Mouse (Mus musculus): ENCODE measurements around the gene Ccdc61. TPM values are rescaled to one million over a fixed set of nuclear protein-coding genes. Genes with fewer than 3 reads are reported as not detected.

Gene Ccdc61
- polyA plus RNA-seq, 1 experiment from 2014 or later: 29.4 TPM

- Histone ChIP-seq H3K27ac (no peak overlapping the region), H3K9me3 (no peaks in the 10 kb centered on the region; the same call in 1 of the 2 replicates), H3K4me3 (no peak overlapping the region), H3K4me1 (peaks cover 22% of the 10 kb centered on the region), H3K36me3 (peaks cover 38% of the 10 kb centered on the region), H3K27me3 (ENCODE audit: insufficient read depth, poor library complexity, severe bottlenecking) (peaks cover 29% of the 10 kb centered on the region)
- no peak for DNase-seq (ENCODE audit: low spot score)
- WGBS: 51% methylated on average over 5 of the region's 5 CpGs
Observed at GRCm38 (mm10) chr7:18896536-18896935, 13.7 kb downstream of the Ccdc61 start.

- no peaks in the 10 kb centered on the region for H3K9me3 ChIP-seq
- peaks cover 29% of the 10 kb centered on the region for H3K27me3 ChIP-seq (ENCODE audit: insufficient read depth, poor library complexity, severe bottlenecking)
- WGBS: under 1% methylated on average over 41 of the region's 41 CpGs
- H3K27ac ChIP-seq: peak overlapping the region; percentile 56; the same call in 1 of the 2 replicates
- H3K4me3 ChIP-seq: peak overlapping the region; percentile 58
- DNase-seq (ENCODE audit: low spot score): peak; percentile 88
- H3K4me1 ChIP-seq: peaks cover 22% of the 10 kb centered on the region
- peaks cover 13% of the 10 kb centered on the region; the same call in 1 of the 2 replicates for H3K36me3 ChIP-seq
Observed at GRCm38 (mm10) chr7:18893651-18894430, 16.4 kb downstream of the Ccdc61 start.

DNA sequence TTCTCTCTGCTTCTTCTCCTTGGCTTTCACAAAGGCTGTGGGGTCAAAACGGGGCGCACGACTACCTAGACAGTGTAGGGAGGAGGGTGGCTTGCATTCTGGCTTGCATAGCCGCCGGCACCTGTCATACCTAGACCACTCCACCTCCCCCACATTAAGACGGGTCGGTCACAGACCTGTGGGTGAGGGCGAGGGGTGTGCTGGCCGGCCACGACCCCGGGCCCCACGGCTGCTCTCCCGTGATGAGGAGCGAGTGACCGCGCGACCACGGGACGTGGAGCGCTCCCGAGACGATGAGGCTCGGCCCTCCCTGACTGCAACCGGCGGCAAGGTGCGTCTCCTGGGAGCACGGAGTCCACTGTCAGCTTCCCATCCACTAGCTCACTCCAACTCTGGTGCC lies 17.2 kb downstream of the Ccdc61 start:
- WGBS: 24% methylated on average over 27 of the region's 27 CpGs
- Histone ChIP-seq H3K27ac (no peak overlapping the region), H3K4me3 (peak overlapping the region; percentile 58; the same call in 1 of the 2 replicates), H3K36me3 (peaks cover 11% of the 10 kb centered on the region; the same call in 1 of the 2 replicates), H3K27me3 (ENCODE audit: insufficient read depth, poor library complexity, severe bottlenecking) (peaks cover 29% of the 10 kb centered on the region), H3K9me3 (no peaks in the 10 kb centered on the region), H3K4me1 (peaks cover 22% of the 10 kb centered on the region)
- DNase-seq (ENCODE audit: low spot score): no peak

GRCm38 (mm10) chr7:18891872-18892599 lies 18.2 kb downstream of the Ccdc61 start:
- no peak overlapping the region for H3K27ac ChIP-seq
- WGBS: 20% methylated on average over 33 of the region's 33 CpGs
- DNase-seq (ENCODE audit: low spot score): peak; percentile 91
- peaks cover 29% of the 10 kb centered on the region for H3K27me3 ChIP-seq (ENCODE audit: insufficient read depth, poor library complexity, severe bottlenecking)
- no peaks in the 10 kb centered on the region for H3K9me3 ChIP-seq
- H3K4me3 ChIP-seq: peak overlapping the region; percentile 57
- H3K36me3 ChIP-seq: 0 out of 2 replicates have a peak, but pooled peaks cover 4% of the 10 kb centered on the region
- peaks cover 22% of the 10 kb centered on the region for H3K4me1 ChIP-seq

- H3K36me3 ChIP-seq: 0 out of 2 replicates have a peak, but pooled peaks cover 4% of the 10 kb centered on the region
- 92% methylated on average over 8 of the region's 8 CpGs for WGBS
- H3K27me3 ChIP-seq (ENCODE audit: insufficient read depth, poor library complexity, severe bottlenecking): peaks cover 29% of the 10 kb centered on the region
- no peak overlapping the region for H3K27ac ChIP-seq
- DNase-seq (ENCODE audit: low spot score): no peak
- H3K9me3 ChIP-seq: no peaks in the 10 kb centered on the region
- peaks cover 22% of the 10 kb centered on the region for H3K4me1 ChIP-seq
- H3K4me3 ChIP-seq: no peak overlapping the region
Observed at GRCm38 (mm10) chr7:18890848-18891247, 19.4 kb downstream of the Ccdc61 start.

DNA sequence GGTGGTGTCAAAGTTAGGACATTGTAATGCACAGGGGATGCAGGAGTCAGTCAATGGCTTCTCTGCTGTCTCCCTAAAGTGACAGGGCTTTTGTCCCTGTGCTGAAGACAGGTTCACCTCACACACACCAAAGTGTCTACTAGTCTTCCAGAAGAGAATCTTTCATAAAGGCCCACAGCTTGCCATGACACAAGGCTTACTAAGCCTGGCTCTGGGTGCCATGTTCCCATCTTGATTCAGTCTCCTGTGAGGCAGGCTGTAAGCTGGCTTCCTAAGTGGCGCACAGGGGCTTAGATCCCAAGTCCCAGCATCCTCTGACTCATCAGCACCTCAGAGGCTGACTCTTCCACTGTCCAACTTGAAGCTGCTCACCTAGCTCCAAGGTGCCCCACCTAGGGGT lies 23.3 kb downstream of the Ccdc61 start:
- no peaks in the 10 kb centered on the region for H3K27me3 ChIP-seq (ENCODE audit: insufficient read depth, poor library complexity, severe bottlenecking)
- 90% methylated on average over 1 of the region's 1 CpGs for WGBS
- H3K4me1 ChIP-seq: no peaks in the 10 kb centered on the region
- H3K27ac ChIP-seq: no peak overlapping the region
- DNase-seq (ENCODE audit: low spot score): no peak
- no peaks in the 10 kb centered on the region for H3K9me3 ChIP-seq
- H3K4me3 ChIP-seq: no peak overlapping the region
- H3K36me3 ChIP-seq: no peaks in the 10 kb centered on the region

- Histone ChIP-seq H3K4me3 (no peak overlapping the region), H3K27ac (no peak overlapping the region), H3K9me3 (no peaks in the 10 kb centered on the region), H3K36me3 (no peaks in the 10 kb centered on the region), H3K27me3 (ENCODE audit: insufficient read depth, poor library complexity, severe bottlenecking) (no peaks in the 10 kb centered on the region), H3K4me1 (no peaks in the 10 kb centered on the region)
- no peak for DNase-seq (ENCODE audit: low spot score)
- 54% methylated on average over 13 of the region's 13 CpGs for WGBS
Observed at GRCm38 (mm10) chr7:18884745-18885422, 25.3 kb downstream of the Ccdc61 start.

- H3K4me1 ChIP-seq: no peaks in the 10 kb centered on the region
- 44% methylated on average over 9 of the region's 9 CpGs for WGBS
- no peak for DNase-seq (ENCODE audit: low spot score)
- no peak overlapping the region for H3K27ac ChIP-seq
- H3K36me3 ChIP-seq: no peaks in the 10 kb centered on the region
- no peaks in the 10 kb centered on the region for H3K9me3 ChIP-seq
- no peaks in the 10 kb centered on the region for H3K27me3 ChIP-seq (ENCODE audit: insufficient read depth, poor library complexity, severe bottlenecking)
- H3K4me3 ChIP-seq: no peak overlapping the region
Observed at GRCm38 (mm10) chr7:18883991-18884744, 26.0 kb downstream of the Ccdc61 start.

DNA sequence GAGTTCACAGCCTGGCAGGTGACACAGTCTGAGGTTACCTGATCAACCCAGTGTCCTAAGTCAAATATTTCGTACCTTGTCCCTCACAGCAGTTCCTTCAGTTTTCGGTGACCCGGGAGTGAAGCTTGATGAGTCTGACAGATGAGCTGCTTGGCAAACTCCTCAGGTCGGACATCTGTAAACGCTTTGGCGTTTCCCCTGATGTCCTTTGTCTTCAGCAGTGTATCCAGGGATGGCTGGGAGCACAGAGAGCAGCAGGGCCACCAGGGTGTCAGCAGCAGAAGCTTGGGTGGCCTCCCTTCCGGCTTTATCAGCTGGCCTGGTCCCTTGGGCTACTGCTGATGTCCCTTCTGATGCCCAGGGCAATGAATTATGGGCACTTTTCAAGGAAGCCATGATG lies 31.5 kb downstream of the Ccdc61 start:
- no peaks in the 10 kb centered on the region for H3K27me3 ChIP-seq (ENCODE audit: insufficient read depth, poor library complexity, severe bottlenecking)
- DNase-seq (ENCODE audit: low spot score): no peak
- H3K9me3 ChIP-seq: no peaks in the 10 kb centered on the region
- H3K4me3 ChIP-seq: no peak overlapping the region
- WGBS: 73% methylated on average over 7 of the region's 7 CpGs
- no peaks in the 10 kb centered on the region for H3K4me1 ChIP-seq
- no peaks in the 10 kb centered on the region for H3K36me3 ChIP-seq
- H3K27ac ChIP-seq: no peak overlapping the region

DNA sequence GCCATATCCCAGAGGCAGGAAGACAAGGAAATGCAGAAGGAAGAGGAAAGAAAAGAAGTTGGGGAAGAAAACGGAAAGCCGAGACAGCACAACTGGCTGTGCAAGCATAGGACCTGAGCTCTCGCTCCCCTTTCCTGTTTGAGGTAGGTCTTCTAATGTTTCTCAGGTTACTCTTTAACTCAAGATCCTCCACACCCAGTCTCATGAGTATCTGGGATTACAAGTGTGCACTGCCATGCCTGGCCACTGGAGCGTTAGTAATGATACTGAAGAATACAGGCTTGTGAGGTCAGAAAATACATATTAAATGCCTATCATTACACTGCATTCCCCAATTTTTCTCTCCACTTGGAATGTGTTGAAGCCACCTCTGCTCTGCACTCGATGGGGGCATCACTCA lies 34.8 kb downstream of the Ccdc61 start:
- no peak overlapping the region for H3K4me3 ChIP-seq
- H3K27me3 ChIP-seq (ENCODE audit: insufficient read depth, poor library complexity, severe bottlenecking): no peaks in the 10 kb centered on the region
- DNase-seq (ENCODE audit: low spot score): no peak
- no peaks in the 10 kb centered on the region for H3K36me3 ChIP-seq
- no peak overlapping the region for H3K27ac ChIP-seq
- peaks cover 10% of the 10 kb centered on the region; the same call in 1 of the 2 replicates for H3K4me1 ChIP-seq
- WGBS: 78% methylated on average over 5 of the region's 5 CpGs
- H3K9me3 ChIP-seq: no peaks in the 10 kb centered on the region

DNA sequence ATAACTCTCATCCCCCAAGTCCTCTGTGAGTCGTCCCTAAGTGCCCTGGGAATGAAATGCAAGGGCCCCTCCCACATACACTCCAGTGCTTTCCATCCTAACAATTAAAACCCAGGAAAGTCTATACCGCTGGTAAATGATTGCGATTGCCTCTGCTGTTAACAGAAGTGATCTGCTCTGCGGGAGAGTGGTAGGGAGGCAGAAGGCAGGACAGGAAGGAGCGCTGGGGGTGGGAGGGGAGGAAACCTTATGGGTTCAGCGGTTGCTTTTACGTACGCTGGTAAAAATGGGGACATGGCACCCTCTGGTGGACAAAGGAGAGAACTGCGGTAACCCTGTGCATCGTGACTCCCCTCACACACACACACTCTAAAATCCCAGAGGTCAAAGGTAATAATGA lies 37.0 kb downstream of the Ccdc61 start:
- Histone ChIP-seq H3K4me1 (peaks cover 10% of the 10 kb centered on the region; the same call in 1 of the 2 replicates), H3K27me3 (ENCODE audit: insufficient read depth, poor library complexity, severe bottlenecking) (no peaks in the 10 kb centered on the region), H3K36me3 (no peaks in the 10 kb centered on the region), H3K9me3 (0 out of 2 replicates have a peak, but pooled peaks cover 2% of the 10 kb centered on the region), H3K4me3 (peak overlapping the region; percentile 55), H3K27ac (no peak overlapping the region)
- peak; percentile 88 for DNase-seq (ENCODE audit: low spot score)
- 1% methylated on average over 10 of the region's 10 CpGs for WGBS

GRCm38 (mm10) chr7:18872816-18873215 lies 37.4 kb downstream of the Ccdc61 start:
- no peak overlapping the region for H3K27ac ChIP-seq
- H3K9me3 ChIP-seq: 0 out of 2 replicates have a peak, but pooled peaks cover 6% of the 10 kb centered on the region

More at GRCm38 (mm10) chr7:18872816-18873215, 37.4 kb downstream of the Ccdc61 start:
- 5% methylated on average over 7 of the region's 7 CpGs for WGBS
- H3K4me3 ChIP-seq: peak overlapping the region; percentile 55
- H3K27me3 ChIP-seq (ENCODE audit: insufficient read depth, poor library complexity, severe bottlenecking): no peaks in the 10 kb centered on the region
- peak; percentile 73 for DNase-seq (ENCODE audit: low spot score)
- H3K4me1 ChIP-seq: peaks cover 10% of the 10 kb centered on the region; the same call in 1 of the 2 replicates
- no peaks in the 10 kb centered on the region for H3K36me3 ChIP-seq
